Mouse (Mus musculus): Measurements from ENCODE around the gene Pkig.

- TF ChIP-seq CTCF (IDR thresholded peaks at IDR 0.05; ENCODE audit: low read depth) (no peak), EP300 (optimal IDR thresholded peaks at IDR 0.05) (no peak)
Measured at GRCm38 (mm10) chr2:163726766-163727393, 68.7 kb downstream of the Pkig start.
